Mouse (Mus musculus) neural tube, embryonic 13.5 days (tissue): ENCODE results near the gene Olfr1441. TPM values are rescaled to one million over a fixed set of nuclear protein-coding genes. Genes with fewer than 3 reads are reported as not detected.

Experiments
- ATAC-seq: fragments of 200-750 bp; cut with Nextera tagmentation; 2 replicates; pipeline ENCODE4 v1.8.0; 2017; ENCODE audit warnings: low read depth, mild to moderate bottlenecking, moderate TSS enrichment, moderate library complexity
- H3K27ac ChIP-seq: fragments of 300-500 bp; sonication (generic); replicated peaks from 2 replicates; pipeline ENCODE4 v1.5.1; 2015; ENCODE audit warnings: moderate library complexity, mild to moderate bottlenecking, inconsistent platforms
- H3K27me3 ChIP-seq: fragments of 300-500 bp; sonication (generic); 2 replicates; pipeline ENCODE4 v1.6.1; 2015; ENCODE audit warnings: mild to moderate bottlenecking, inconsistent platforms
- H3K36me3 ChIP-seq: fragments of 300-500 bp; sonication (generic); 2 replicates; pipeline ENCODE4 v1.6.1; 2015; ENCODE audit warnings: mild to moderate bottlenecking, inconsistent platforms
- H3K4me1 ChIP-seq: fragments of 300-500 bp; sonication (generic); replicated peaks from 2 replicates; pipeline ENCODE4 v1.6.1; 2015; ENCODE audit warnings: inconsistent platforms
- H3K4me2 ChIP-seq: fragments of 300-500 bp; sonication (generic); 2 replicates; pipeline ENCODE4 v1.6.1; 2015; ENCODE audit warnings: inconsistent platforms, mild to moderate bottlenecking, moderate library complexity
- H3K4me3 ChIP-seq: fragments of 300-500 bp; sonication (generic); 2 replicates; pipeline ENCODE4 v1.5.1; 2015; ENCODE audit warnings: mild to moderate bottlenecking, inconsistent platforms
- H3K9ac ChIP-seq: fragments of 300-500 bp; sonication (generic); 2 replicates; pipeline ENCODE4 v1.6.1; 2015; ENCODE audit warnings: moderate library complexity, mild to moderate bottlenecking, inconsistent platforms
- H3K9me3 ChIP-seq: fragments of 300-500 bp; sonication (generic); 2 replicates; pipeline ENCODE4 v1.6.1; 2016; ENCODE audit warnings: inconsistent platforms
- WGBS: fragments of 180-500 bp; shearing (Covaris S2); methylation state at CpG from one replicate; pipeline ENCODE4 v1.1.7; 2015; 5-methylcytosine and 5-hydroxymethylcytosine counted together
- polyA plus RNA-seq: library from polyadenylated mRNA; unstranded; fragments of >200 nt; fragmentation: Nextera tagmentation; extraction: Ambion mirVana; gene quantifications from 2 replicates; pipeline ENCODE4 v1.2.1, GENCODE M21; 2015

Olfr1441 gene
- polyA plus RNA-seq = not detected in 2 replicates

DNA sequence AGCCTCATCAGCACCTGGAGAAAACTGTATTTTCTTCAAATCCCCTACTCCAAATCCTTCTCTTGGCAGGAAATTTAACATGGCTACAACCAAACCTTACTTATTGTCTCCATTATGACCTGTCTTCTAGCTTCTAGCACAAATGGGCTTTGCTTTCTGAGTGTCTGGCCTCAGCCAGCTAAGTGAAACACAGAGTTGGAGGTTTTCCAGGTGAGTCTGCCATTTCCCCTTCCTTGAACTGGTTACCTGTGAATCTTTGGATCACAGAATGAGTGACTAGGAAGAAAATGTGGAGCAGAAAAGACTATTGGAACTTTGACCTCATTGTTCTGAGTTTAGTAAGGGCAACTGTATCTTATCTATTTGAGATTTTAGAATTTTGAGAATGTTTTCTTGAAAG lies at the start of gene Olfr1441:
Olfr1441 (plus strand) TSS at position 73 of the 400 bp plus-strand sequence.
- H3K36me3 ChIP-seq = no peaks in the 10 kb centered on the region
- H3K9me3 ChIP-seq = no peaks in the 10 kb centered on the region
- H3K4me2 ChIP-seq = no peak within 1 kb of the TSS
- no peaks in the 10 kb centered on the region for H3K4me1 ChIP-seq
- no peak within 1 kb of the TSS for H3K27ac ChIP-seq
- no peak within 1 kb of the TSS for H3K9ac ChIP-seq
- no peaks in the 10 kb centered on the region for H3K27me3 ChIP-seq
- no peak within 1 kb of the TSS for H3K4me3 ChIP-seq
- ATAC-seq = no peak

DNA sequence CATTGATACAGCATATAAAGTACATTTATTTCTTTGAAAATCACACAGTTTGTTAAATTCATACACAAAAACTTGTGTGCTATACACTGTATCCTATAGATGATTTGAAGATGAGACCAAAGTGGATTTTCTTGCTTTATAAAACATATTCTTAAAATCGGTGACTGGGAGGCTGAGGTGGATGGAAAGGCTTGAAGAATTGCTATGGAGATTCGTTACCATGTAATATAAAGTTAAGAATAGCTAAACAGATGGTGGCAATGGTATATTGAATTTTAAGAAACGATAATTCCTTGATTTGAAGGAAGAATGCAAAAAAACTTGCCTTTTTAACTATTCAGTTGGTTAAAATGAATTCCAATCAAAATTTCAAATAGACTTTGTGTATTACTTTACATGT lies 44.2 kb upstream of the Olfr1441 start:
- 84% methylated on average over 3 of the region's 3 CpGs for WGBS
- Histone ChIP-seq H3K9ac (no peak overlapping the region), H3K36me3 (no peaks in the 10 kb centered on the region), H3K4me2 (no peak overlapping the region), H3K4me1 (no peaks in the 10 kb centered on the region), H3K27ac (no peak overlapping the region), H3K27me3 (no peaks in the 10 kb centered on the region), H3K4me3 (no peak overlapping the region), H3K9me3 (no peaks in the 10 kb centered on the region)
- no peak for ATAC-seq

DNA sequence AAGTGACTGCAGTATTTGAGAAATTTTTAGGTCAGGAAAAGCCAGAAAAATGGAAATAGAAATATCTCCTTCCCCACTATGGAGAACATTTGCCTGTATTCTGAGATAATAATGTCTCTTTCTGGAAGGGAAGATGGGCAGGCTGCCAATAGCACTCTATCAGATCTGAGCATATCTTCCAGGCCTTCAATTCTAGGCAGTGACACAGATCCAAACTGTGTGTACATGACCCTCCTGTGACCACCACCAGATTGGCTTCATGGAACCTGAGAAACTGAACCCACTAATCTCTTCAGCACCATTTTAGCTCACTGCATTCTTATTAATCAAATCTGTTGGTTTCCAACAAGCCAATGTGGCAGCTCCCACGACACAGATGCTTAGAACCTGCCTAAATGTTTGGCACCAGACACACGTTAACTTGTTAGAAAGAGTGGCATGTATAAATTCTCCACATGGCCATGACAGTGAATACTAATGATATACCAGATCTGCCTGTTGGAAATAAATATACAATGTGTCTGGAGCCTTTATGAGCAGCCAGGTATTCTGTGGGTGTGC lies 42.7 kb upstream of the Olfr1441 start:
- no peak overlapping the region for H3K27ac ChIP-seq
- H3K27me3 ChIP-seq = no peaks in the 10 kb centered on the region
- WGBS = 66% methylated on average over 2 of the region's 2 CpGs
- H3K4me2 ChIP-seq = no peak overlapping the region
- no peak overlapping the region for H3K4me3 ChIP-seq
- no peak overlapping the region for H3K9ac ChIP-seq
- H3K36me3 ChIP-seq = no peaks in the 10 kb centered on the region
- no peaks in the 10 kb centered on the region for H3K9me3 ChIP-seq
- no peaks in the 10 kb centered on the region for H3K4me1 ChIP-seq
- ATAC-seq = no peak

DNA sequence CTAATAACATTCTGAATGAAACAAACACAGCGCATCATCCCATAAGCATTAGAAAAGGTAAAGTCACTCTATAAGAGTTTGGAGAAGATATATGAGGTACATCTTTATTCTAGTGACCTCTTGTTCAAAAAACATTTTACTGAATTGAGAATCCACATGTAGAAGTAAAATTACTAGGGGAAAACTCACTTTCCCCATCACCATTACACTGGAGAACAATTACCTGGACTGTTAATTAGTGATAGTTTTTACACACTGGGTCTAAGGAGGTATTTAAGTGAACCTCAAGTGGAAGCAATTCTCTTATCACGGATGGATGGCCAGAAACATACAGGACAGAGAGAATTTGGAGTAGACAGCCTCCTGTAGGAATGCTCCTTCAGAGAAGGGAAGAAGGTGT lies 30.3 kb upstream of the Olfr1441 start, which contains the start of gene Olfr1440:
Olfr1440 (plus strand) TSS at position 301 of the 400 bp plus-strand sequence.
- Histone ChIP-seq H3K4me3 (no peak within 1 kb of the TSS), H3K4me2 (no peak within 1 kb of the TSS), H3K27me3 (no peaks in the 10 kb centered on the region), H3K36me3 (no peaks in the 10 kb centered on the region), H3K9ac (no peak within 1 kb of the TSS), H3K9me3 (no peaks in the 10 kb centered on the region), H3K27ac (no peak within 1 kb of the TSS), H3K4me1 (no peaks in the 10 kb centered on the region)
- no peak for ATAC-seq
- 79% methylated on average over 2 of the region's 2 CpGs for WGBS

DNA sequence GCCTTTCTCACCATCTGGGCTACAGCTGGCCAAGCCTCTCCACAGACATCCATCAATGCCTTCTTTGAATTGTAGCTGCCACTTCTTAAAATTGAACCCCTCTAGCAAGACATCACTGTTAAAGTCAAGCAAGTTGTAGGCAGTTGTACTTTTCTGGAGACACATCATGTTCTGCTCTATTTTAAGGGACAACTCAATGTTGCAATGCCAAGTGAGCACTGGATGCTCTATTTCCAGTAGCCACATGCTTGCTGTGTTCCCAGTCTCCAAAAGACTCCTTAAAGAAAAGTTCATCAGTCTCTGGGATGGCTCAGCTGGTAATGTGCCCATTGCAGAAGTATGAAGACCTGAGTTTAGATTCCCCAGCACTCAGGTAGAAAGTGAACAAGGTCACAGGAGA lies 3.5 kb upstream of the Olfr1441 start:
- Histone ChIP-seq H3K4me2 (no peak overlapping the region), H3K27ac (no peak overlapping the region), H3K9ac (no peak overlapping the region), H3K36me3 (no peaks in the 10 kb centered on the region), H3K27me3 (no peaks in the 10 kb centered on the region), H3K9me3 (no peaks in the 10 kb centered on the region), H3K4me3 (no peak overlapping the region), H3K4me1 (no peaks in the 10 kb centered on the region)
- ATAC-seq = no peak

DNA sequence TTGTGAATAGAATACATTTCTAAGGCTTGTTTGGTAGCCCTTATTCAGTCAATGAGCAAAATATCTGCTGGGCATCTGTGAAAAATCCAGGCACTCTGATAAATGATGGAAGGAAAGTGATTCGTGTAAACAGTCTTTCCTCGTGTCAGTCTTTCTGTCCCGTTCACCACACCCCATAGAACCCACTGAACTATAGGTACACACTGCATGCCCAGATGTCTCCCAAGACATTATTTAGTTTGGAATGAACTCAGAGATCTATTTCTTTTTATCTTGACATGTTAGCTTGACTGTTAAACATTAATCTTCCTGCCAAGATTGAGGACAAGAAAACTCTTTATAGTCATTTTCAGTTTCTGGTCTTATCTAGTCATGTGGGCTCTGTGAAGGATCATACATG lies 1.1 kb downstream of the Olfr1441 start:
- no peaks in the 10 kb centered on the region for H3K9me3 ChIP-seq
- WGBS = 82% methylated on average over 3 of the region's 3 CpGs
- no peaks in the 10 kb centered on the region for H3K27me3 ChIP-seq
- H3K4me3 ChIP-seq = no peak overlapping the region
- ATAC-seq = no peak
- no peaks in the 10 kb centered on the region for H3K36me3 ChIP-seq
- no peak overlapping the region for H3K4me2 ChIP-seq
- H3K4me1 ChIP-seq = no peaks in the 10 kb centered on the region
- H3K27ac ChIP-seq = no peak overlapping the region
- H3K9ac ChIP-seq = no peak overlapping the region

DNA sequence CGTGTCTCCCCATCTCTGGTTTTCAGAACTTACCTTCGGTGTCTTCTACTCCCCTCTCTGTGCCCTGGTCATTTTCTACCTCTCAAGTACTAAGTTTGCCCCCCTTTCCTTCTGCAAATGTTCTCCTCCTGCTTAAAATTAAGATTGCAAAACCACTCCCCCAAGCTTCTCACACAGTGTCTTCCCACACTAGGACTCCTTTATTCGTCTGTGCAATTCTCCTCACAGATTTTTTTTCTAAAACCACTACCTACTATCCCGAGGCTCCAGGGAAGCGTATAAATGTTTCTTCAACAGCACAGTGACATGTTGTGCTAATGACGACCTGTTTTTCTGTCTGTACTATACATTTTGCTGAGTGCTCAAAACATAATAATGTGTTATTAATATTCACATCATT lies 3.3 kb downstream of the Olfr1441 start:
- no peak overlapping the region for H3K9ac ChIP-seq
- no peak overlapping the region for H3K4me3 ChIP-seq
- H3K9me3 ChIP-seq = no peaks in the 10 kb centered on the region
- H3K4me2 ChIP-seq = no peak overlapping the region
- no peak for ATAC-seq
- 82% methylated on average over 6 of the region's 6 CpGs for WGBS
- H3K36me3 ChIP-seq = no peaks in the 10 kb centered on the region
- no peaks in the 10 kb centered on the region for H3K4me1 ChIP-seq
- H3K27ac ChIP-seq = no peak overlapping the region
- H3K27me3 ChIP-seq = no peaks in the 10 kb centered on the region

DNA sequence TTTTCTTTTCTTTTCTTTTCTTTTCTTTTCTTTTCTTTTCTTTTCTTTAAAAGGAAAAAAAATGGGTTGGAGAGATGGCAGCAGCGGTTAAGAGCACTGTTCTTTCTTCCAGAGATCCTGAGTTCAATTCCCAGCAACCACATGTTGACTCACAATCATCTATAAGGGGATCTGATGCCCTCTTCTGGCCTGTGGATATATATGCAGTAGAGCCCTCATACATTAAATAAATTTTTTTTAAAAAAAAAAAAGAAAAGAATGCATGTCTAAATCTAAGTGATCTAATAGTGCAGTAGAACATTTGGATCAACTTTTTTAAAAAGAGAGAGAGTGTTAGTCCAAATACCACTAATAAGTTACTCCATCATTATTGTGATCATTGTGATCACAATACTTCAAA lies 4.4 kb downstream of the Olfr1441 start:
- Histone ChIP-seq H3K4me3 (no peak overlapping the region), H3K27ac (no peak overlapping the region), H3K4me1 (no peaks in the 10 kb centered on the region), H3K9me3 (no peaks in the 10 kb centered on the region), H3K9ac (no peak overlapping the region), H3K36me3 (no peaks in the 10 kb centered on the region), H3K27me3 (no peaks in the 10 kb centered on the region), H3K4me2 (no peak overlapping the region)
- 81% methylated on average over 1 of the region's 1 CpGs for WGBS
- no peak for ATAC-seq

DNA sequence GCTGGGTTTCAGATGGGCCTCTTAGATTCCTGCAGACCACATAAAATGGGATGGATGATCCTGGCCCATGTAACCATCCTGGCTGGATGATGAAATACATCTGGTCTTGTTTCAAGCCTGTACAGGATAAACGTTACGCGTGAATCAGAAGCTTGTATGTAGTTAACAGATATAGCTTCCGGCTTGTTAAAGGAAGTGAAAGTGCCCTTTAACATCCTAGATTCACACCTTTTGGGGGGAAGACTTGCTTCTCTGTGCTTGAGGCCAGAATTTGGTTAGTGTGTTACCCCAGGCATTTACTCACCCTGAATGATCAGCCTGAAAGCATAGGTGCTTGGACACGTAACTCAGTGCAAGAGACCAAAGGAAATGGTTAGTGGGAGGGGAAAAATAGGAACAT lies 9.9 kb downstream of the Olfr1441 start:
- Histone ChIP-seq H3K36me3 (no peaks in the 10 kb centered on the region), H3K27ac (no peak overlapping the region), H3K9me3 (no peaks in the 10 kb centered on the region), H3K27me3 (no peaks in the 10 kb centered on the region), H3K4me1 (no peaks in the 10 kb centered on the region), H3K4me2 (no peak overlapping the region), H3K9ac (no peak overlapping the region), H3K4me3 (no peak overlapping the region)
- 90% methylated on average over 5 of the region's 5 CpGs for WGBS
- no peak for ATAC-seq

DNA sequence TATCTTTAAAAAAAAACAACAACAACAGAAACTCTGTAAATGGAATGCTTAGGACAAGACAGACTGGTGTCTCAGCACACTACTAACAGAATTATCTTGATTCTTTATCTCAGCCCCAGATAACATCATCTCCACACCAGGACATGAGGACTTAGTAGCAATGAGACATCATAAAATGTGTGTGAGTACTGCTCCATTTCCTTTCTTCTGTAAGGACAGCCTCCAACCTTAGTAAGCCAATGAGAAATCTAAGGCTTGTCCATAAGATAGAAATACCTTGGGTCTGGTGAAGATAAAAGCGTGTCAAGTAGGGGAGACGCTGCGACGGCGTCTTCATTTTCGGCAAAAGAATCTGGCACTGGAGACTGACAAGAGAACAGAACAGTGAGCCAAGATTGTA lies 10.4 kb downstream of the Olfr1441 start, which contains the start of gene Pfpl:
Pfpl (plus strand) TSS at position 301 of the 400 bp plus-strand sequence.
- Histone ChIP-seq H3K4me2 (no peak within 1 kb of the TSS), H3K4me3 (no peak within 1 kb of the TSS), H3K9me3 (no peaks in the 10 kb centered on the region), H3K9ac (no peak within 1 kb of the TSS), H3K27ac (no peak within 1 kb of the TSS), H3K36me3 (no peaks in the 10 kb centered on the region), H3K4me1 (no peaks in the 10 kb centered on the region), H3K27me3 (no peaks in the 10 kb centered on the region)
- WGBS = 96% methylated on average over 6 of the region's 6 CpGs
- no peak for ATAC-seq

DNA sequence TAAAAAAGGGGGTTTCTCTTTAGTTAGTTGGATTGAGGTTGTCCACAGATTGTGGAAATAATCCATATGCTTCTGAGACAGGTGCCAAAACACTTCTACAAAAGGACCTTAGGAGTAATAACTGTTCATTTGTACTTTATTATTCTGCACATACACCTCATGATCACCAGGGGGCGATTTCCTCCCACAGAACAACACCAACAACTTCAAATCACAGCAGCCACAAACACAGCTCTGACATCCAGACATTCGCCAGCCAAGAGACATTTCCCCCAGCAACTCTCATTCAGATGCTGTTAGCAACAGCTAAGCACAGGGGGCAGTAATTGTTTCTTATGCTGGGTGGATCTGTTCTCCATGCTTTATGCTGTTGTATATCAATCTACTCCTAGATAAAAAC lies 15.8 kb downstream of the Olfr1441 start:
- no peak overlapping the region for H3K9ac ChIP-seq
- H3K27me3 ChIP-seq = no peaks in the 10 kb centered on the region
- H3K4me2 ChIP-seq = no peak overlapping the region
- no peak overlapping the region for H3K27ac ChIP-seq
- 8% methylated on average over 2 of the region's 2 CpGs for WGBS
- H3K4me3 ChIP-seq = no peak overlapping the region
- no peaks in the 10 kb centered on the region for H3K9me3 ChIP-seq
- no peaks in the 10 kb centered on the region for H3K36me3 ChIP-seq
- ATAC-seq = peak; percentile 72
- H3K4me1 ChIP-seq = no peaks in the 10 kb centered on the region

DNA sequence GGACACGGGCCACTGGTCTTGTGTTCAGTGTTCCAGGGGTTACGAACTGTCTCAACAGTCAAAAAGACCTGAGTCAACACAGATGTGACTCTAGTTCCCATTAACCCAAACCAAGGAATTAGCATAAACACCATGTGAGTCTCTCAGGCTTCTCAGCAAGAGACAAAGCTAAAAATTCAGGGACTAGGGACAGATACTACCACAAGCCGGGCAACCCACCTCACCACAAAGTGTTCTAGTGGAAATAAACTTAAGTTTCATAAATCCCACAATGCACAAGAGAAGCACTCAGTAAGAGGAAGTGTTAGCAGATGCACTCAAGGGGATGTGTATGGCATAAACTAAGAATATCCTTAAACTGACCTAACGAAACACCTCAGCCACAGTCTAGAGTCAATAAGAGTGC lies 17.8 kb downstream of the Olfr1441 start:
- Histone ChIP-seq H3K4me1 (no peaks in the 10 kb centered on the region), H3K27ac (no peak overlapping the region), H3K9ac (no peak overlapping the region), H3K27me3 (no peaks in the 10 kb centered on the region), H3K4me3 (no peak overlapping the region), H3K36me3 (no peaks in the 10 kb centered on the region), H3K4me2 (no peak overlapping the region), H3K9me3 (no peaks in the 10 kb centered on the region)
- no peak for ATAC-seq
- WGBS = 89% methylated on average over 4 of the region's 4 CpGs

DNA sequence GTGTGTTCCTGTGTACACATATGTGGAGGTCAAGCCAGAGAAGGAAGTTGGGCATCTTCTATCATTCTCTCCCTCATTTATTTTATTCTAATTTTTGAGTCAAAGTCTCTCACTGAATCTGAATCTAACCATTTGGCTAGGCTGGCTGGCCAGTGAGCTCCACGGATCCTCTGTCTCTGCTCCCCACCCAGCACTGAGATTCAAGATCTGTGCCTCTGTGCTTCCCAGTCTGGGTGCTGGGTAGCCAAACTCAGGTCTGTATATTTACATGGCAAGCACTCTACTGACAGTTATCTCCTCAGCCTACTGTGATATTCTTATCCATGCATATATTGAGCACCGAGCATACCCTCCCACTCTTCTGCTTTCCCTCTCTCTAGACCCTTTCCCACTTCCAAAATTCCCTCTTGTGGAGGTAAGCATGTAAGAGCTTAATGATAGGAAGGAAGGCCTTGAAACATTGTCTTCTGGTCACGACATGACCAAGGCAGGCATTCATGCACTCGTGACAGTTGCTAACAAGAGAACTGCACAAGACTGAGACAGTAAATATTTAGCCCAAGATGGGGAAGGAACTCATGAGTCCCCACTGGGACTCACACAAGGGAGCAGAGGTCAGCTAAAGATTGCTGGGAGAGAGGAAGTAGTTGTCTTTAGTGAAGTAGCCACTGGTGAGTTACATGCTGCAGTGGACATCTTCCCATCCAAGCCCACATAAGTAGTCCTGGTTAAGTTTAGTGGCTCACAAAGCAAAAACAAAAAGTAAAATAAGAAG lies 18.7 kb downstream of the Olfr1441 start:
- no peaks in the 10 kb centered on the region for H3K27me3 ChIP-seq
- H3K9me3 ChIP-seq = no peaks in the 10 kb centered on the region
- ATAC-seq = no peak
- no peaks in the 10 kb centered on the region for H3K4me1 ChIP-seq
- H3K4me3 ChIP-seq = no peak overlapping the region
- WGBS = 83% methylated on average over 4 of the region's 4 CpGs
- H3K36me3 ChIP-seq = no peaks in the 10 kb centered on the region
- H3K4me2 ChIP-seq = no peak overlapping the region
- no peak overlapping the region for H3K9ac ChIP-seq
- H3K27ac ChIP-seq = no peak overlapping the region
